ENCODE assay signal across 24 mouse cellular contexts in genomic region chr1:170505107-170505506, GRCm38 (mm10).
DNase-seq lines count a peak whose midpoint lies in the region; ATAC-seq lines count a peak whose summit lies in the region.
"Had no signal": no experiment of that assay in that cellular context is flagged by ENCODE, and none has a peak within 500 bp of the region (broad histone marks: within the 10 kb centered on the region; RNA-seq: fewer than 3 reads in every experiment).

No protein-coding gene starts in this region.

- no peak for ATAC-seq in heart, embryonic 13.5 days (ENCODE audit: extremely low read depth, insufficient number of reproducible peaks, low FRiP score, low TSS enrichment)
- ATAC-seq in midbrain, embryonic 11.5 days (ENCODE audit: low FRiP score): no peak
- ATAC-seq in midbrain, embryonic 13.5 days: no peak
- ATAC-seq: activated CD4-positive, CD25-positive, alpha-beta regulatory T cell, adult 4 months; CD4-positive, CD25-positive, alpha-beta regulatory T cell, adult 4 months; forebrain, embryonic 15.5 days; hindbrain, embryonic 16.5 days; inflammation-experienced regulatory T-cells, adult 6 months; intestine, postnatal 0 days; Patski had no signal

- no peak overlapping the region for H3K4me3 ChIP-seq in heart, embryonic 13.5 days
- no peak overlapping the region for H3K4me3 ChIP-seq in midbrain, embryonic 11.5 days (ENCODE audit: low read depth, low read length)
- H3K4me3 ChIP-seq in midbrain, embryonic 13.5 days (replicated peaks): no peak overlapping the region
- H3K4me3 ChIP-seq: embryonic facial prominence, embryonic 12.5 days; forebrain, embryonic 15.5 days; hindbrain, embryonic 12.5 days had no signal

- H3K4me1 ChIP-seq in heart, embryonic 13.5 days: peaks cover 78% of the 10 kb centered on the region
- H3K4me1 ChIP-seq in midbrain, embryonic 11.5 days (ENCODE audit: control insufficient read depth, insufficient read depth, low read length): 0 out of 2 replicates have a peak, but pooled peaks cover 7% of the 10 kb centered on the region
- peaks cover 15% of the 10 kb centered on the region for H3K4me1 ChIP-seq in midbrain, embryonic 13.5 days (replicated peaks)

- no peaks in the 10 kb centered on the region for H3K27me3 ChIP-seq in heart, embryonic 13.5 days (replicated peaks)
- H3K27me3 ChIP-seq in midbrain, embryonic 11.5 days (ENCODE audit: control insufficient read depth, insufficient read depth, low read length): no peaks in the 10 kb centered on the region
- H3K27me3 ChIP-seq in midbrain, embryonic 13.5 days: no peaks in the 10 kb centered on the region
- H3K27me3 ChIP-seq: embryonic facial prominence, embryonic 12.5 days; forebrain, embryonic 15.5 days; hindbrain, embryonic 12.5 days; Patski had no signal

- H3K27ac ChIP-seq in heart, embryonic 13.5 days (replicated peaks): peak overlapping the region; percentile 70
- H3K27ac ChIP-seq in midbrain, embryonic 11.5 days (ENCODE audit: low read depth, low read length): no peak overlapping the region
- no peak overlapping the region for H3K27ac ChIP-seq in midbrain, embryonic 13.5 days
- H3K27ac ChIP-seq: embryonic facial prominence, embryonic 12.5 days; forebrain, embryonic 15.5 days; hindbrain, embryonic 12.5 days had no signal

- DNase-seq in heart, adult 11 months: peak; percentile 70
- DNase-seq in heart, postnatal 4 days: no peak
- no peak for DNase-seq in heart, postnatal 36 days
- DNase-seq in midbrain, embryonic 11.5 days (ENCODE audit: low spot score, missing footprints): peak; percentile 28
- no peak for DNase-seq in cerebellum, postnatal 14 days
- no peak for DNase-seq in thymus, adult 18-20 months
- DNase-seq: adrenal gland, postnatal 14 days; B cell, adult 2 months; cerebellum, adult 18-20 months; cerebellum, adult 9-11 months; gastrocnemius, postnatal 10 days; heart, postnatal 14 days had no signal

- intact Hi-C loops in heart, postnatal 36 days (cut with DNase I): no loop called here

- H3K9ac ChIP-seq in heart, embryonic 13.5 days: 0 out of 2 replicates have a peak overlapping the region, but pooled peaks have one; percentile 10
- H3K9ac ChIP-seq in midbrain, embryonic 11.5 days (ENCODE audit: low read length): no peak overlapping the region
- H3K9ac ChIP-seq in midbrain, embryonic 13.5 days (replicated peaks): no peak overlapping the region
- H3K9ac ChIP-seq: embryonic facial prominence, embryonic 12.5 days; forebrain, embryonic 15.5 days; hindbrain, embryonic 12.5 days had no signal

- no peaks in the 10 kb centered on the region for H3K36me3 ChIP-seq in heart, embryonic 13.5 days
- H3K36me3 ChIP-seq in midbrain, embryonic 11.5 days (ENCODE audit: control insufficient read depth, insufficient read depth, low read length): no peaks in the 10 kb centered on the region
- H3K36me3 ChIP-seq in midbrain, embryonic 13.5 days: no peaks in the 10 kb centered on the region
- H3K36me3 ChIP-seq: embryonic facial prominence, embryonic 12.5 days; forebrain, embryonic 15.5 days; G1E; hindbrain, embryonic 12.5 days had no signal

- H3K9me3 ChIP-seq in heart, embryonic 13.5 days: no peaks in the 10 kb centered on the region
- H3K9me3 ChIP-seq in midbrain, embryonic 11.5 days (ENCODE audit: control insufficient read depth, low read length): no peaks in the 10 kb centered on the region
- H3K9me3 ChIP-seq in midbrain, embryonic 13.5 days: no peaks in the 10 kb centered on the region
- H3K9me3 ChIP-seq: embryonic facial prominence, embryonic 12.5 days; forebrain, embryonic 15.5 days; G1E; hindbrain, embryonic 12.5 days had no signal

- no peak overlapping the region for H3K4me2 ChIP-seq in heart, embryonic 13.5 days
- no peak overlapping the region for H3K4me2 ChIP-seq in midbrain, embryonic 11.5 days
- H3K4me2 ChIP-seq in midbrain, embryonic 13.5 days (replicated peaks): no peak overlapping the region
- H3K4me2 ChIP-seq: embryonic facial prominence, embryonic 12.5 days; forebrain, embryonic 15.5 days; hindbrain, embryonic 12.5 days had no signal

- 25% methylated on average over 3 of the region's 3 CpGs for WGBS in heart, embryonic 13.5 days
- WGBS in midbrain, embryonic 11.5 days: 83% methylated on average over 3 of the region's 3 CpGs
- WGBS in midbrain, embryonic 13.5 days: 86% methylated on average over 3 of the region's 3 CpGs

Comparison
In these comparisons a context has a peak if more than half of its experiments do, and no peak if none do; other contexts are left out.
1. DNase-seq: peak in heart, adult 11 months (single experiment) and midbrain, embryonic 11.5 days (single experiment); none in heart, postnatal 4 days (single experiment), heart, postnatal 36 days (0 of 2), cerebellum, postnatal 14 days (0 of 2) and thymus, adult 18-20 months (0 of 2).